Mouse (Mus musculus) midbrain, embryonic 13.5 days (tissue): ENCODE results near the gene Hyal4. TPM values are rescaled to one million over a fixed set of nuclear protein-coding genes. Genes with fewer than 3 reads are reported as not detected.

Source experiments
- ATAC-seq: fragments of 200-750 bp; cut with Nextera tagmentation; 2 replicates; pipeline ENCODE4 v1.8.0; 2017; ENCODE audit warnings: mild to moderate bottlenecking, moderate TSS enrichment, moderate library complexity
- H3K27ac ChIP-seq: fragments of 300-500 bp; sonication (generic); 2 replicates; pipeline ENCODE4 v1.5.1; 2015; ENCODE audit warnings: inconsistent platforms, mild to moderate bottlenecking, moderate library complexity
- H3K27me3 ChIP-seq: fragments of 300-500 bp; sonication (generic); 2 replicates; pipeline ENCODE4 v1.6.1; 2015; ENCODE audit warnings: mild to moderate bottlenecking, inconsistent platforms
- H3K36me3 ChIP-seq: fragments of 300-500 bp; sonication (generic); 2 replicates; pipeline ENCODE4 v1.6.1; 2015; ENCODE audit warnings: mild to moderate bottlenecking, inconsistent platforms
- H3K4me1 ChIP-seq: fragments of 300-500 bp; sonication (generic); replicated peaks from 2 replicates; pipeline ENCODE4 v1.6.1; 2015; ENCODE audit warnings: inconsistent platforms
- H3K4me2 ChIP-seq: fragments of 300-500 bp; sonication (generic); replicated peaks from 2 replicates; pipeline ENCODE4 v1.6.1; 2015; ENCODE audit warnings: moderate library complexity, mild to moderate bottlenecking, inconsistent platforms
- H3K4me3 ChIP-seq: fragments of 300-500 bp; sonication (generic); replicated peaks from 2 replicates; pipeline ENCODE4 v1.5.1; 2015; ENCODE audit warnings: mild to moderate bottlenecking, inconsistent platforms
- H3K9ac ChIP-seq: fragments of 300-500 bp; sonication (generic); replicated peaks from 2 replicates; pipeline ENCODE4 v1.6.1; 2015; ENCODE audit warnings: mild to moderate bottlenecking, inconsistent platforms
- H3K9me3 ChIP-seq: fragments of 300-500 bp; sonication (generic); 2 replicates; pipeline ENCODE4 v1.6.1; 2016; ENCODE audit warnings: mild to moderate bottlenecking, inconsistent platforms
- WGBS: fragments of 180-500 bp; shearing (Covaris S2); methylation state at CpG from one replicate; pipeline ENCODE4 v1.1.7; 2015; 5-methylcytosine and 5-hydroxymethylcytosine counted together
- polyA plus RNA-seq: library from polyadenylated mRNA; unstranded; fragments of >200 nt; fragmentation: Nextera tagmentation; extraction: Ambion mirVana; gene quantifications from 2 replicates; pipeline ENCODE4 v1.2.1, GENCODE M21; 2015

Hyal4 gene
- polyA plus RNA-seq = not detected in 2 replicates

DNA sequence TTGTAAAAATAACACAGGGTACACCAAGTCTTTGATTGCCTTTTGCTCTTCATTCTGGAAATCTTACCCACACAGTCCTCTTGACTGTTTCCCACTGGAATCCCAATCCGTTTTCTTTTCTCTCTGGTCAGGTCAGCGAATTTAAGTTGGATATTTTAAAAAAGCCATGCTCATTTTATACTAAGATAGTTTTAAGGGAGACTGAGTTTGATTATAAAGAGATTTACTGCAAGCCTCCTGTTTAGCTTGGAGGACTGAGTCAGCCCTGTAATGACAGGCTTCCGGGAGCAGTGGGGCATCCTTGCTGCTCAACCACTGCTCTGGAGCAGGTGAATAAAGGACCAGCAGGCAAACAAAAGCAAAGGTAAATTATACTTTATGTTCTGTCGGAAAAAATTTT lies at the start of gene Hyal4:
Hyal4 (plus strand) TSS at position 301 of the 400 bp plus-strand sequence.
- H3K9ac ChIP-seq = no peak within 1 kb of the TSS
- no peak within 1 kb of the TSS for H3K4me2 ChIP-seq
- 86% methylated on average over 4 of the region's 4 CpGs for WGBS
- no peaks in the 10 kb centered on the region for H3K9me3 ChIP-seq
- no peaks in the 10 kb centered on the region for H3K4me1 ChIP-seq
- ATAC-seq = no peak
- no peak within 1 kb of the TSS for H3K27ac ChIP-seq
- no peak within 1 kb of the TSS for H3K4me3 ChIP-seq
- no peaks in the 10 kb centered on the region for H3K36me3 ChIP-seq
- no peaks in the 10 kb centered on the region for H3K27me3 ChIP-seq

DNA sequence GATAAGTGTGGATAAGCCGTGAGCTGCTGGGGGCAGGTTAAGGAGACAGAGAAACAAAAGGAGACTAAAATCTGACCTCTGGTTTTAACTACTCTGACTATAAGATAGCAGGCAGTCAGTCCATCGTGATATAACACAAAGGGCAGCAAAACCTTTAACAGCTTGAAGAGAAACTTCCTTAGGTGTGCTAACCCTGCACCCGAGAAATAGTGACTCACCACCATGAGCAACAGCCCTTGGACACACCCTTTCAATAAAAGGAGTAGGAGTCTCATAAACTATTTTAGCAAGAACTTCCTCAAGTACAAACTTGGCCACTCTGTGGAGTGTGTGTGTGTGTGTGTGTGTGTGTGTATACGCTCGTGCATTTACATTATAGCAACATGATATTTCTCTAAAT lies 41.0 kb upstream of the Hyal4 start:
- H3K27me3 ChIP-seq = no peaks in the 10 kb centered on the region
- no peak overlapping the region for H3K27ac ChIP-seq
- no peaks in the 10 kb centered on the region for H3K9me3 ChIP-seq
- 91% methylated on average over 5 of the region's 5 CpGs for WGBS
- ATAC-seq = no peak
- H3K4me1 ChIP-seq = no peaks in the 10 kb centered on the region
- H3K4me3 ChIP-seq = no peak overlapping the region
- H3K36me3 ChIP-seq = no peaks in the 10 kb centered on the region
- no peak overlapping the region for H3K9ac ChIP-seq
- no peak overlapping the region for H3K4me2 ChIP-seq

DNA sequence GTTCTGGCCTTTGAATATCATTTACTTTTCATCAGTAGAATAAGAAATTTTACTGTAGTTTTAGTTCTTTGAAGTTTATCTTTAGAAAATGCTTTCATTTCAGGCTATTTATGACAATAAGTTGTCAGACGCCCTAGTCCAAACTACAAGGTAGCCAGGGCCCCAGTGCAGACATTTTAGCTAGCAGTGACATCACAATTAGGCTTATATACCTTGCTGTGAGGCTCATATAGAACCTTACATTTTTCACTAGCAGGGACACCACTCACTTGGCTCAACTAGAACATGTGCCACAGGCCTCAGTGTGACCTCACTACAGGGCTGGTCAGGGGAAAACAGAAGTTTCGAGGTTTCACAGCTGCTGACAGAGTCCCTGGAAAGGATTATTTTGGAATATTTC lies 40.6 kb upstream of the Hyal4 start:
- H3K9me3 ChIP-seq = no peaks in the 10 kb centered on the region
- H3K27me3 ChIP-seq = no peaks in the 10 kb centered on the region
- H3K4me2 ChIP-seq = no peak overlapping the region
- H3K4me3 ChIP-seq = no peak overlapping the region
- no peaks in the 10 kb centered on the region for H3K4me1 ChIP-seq
- H3K9ac ChIP-seq = no peak overlapping the region
- ATAC-seq = no peak
- H3K27ac ChIP-seq = no peak overlapping the region
- 81% methylated on average over 2 of the region's 2 CpGs for WGBS
- no peaks in the 10 kb centered on the region for H3K36me3 ChIP-seq

DNA sequence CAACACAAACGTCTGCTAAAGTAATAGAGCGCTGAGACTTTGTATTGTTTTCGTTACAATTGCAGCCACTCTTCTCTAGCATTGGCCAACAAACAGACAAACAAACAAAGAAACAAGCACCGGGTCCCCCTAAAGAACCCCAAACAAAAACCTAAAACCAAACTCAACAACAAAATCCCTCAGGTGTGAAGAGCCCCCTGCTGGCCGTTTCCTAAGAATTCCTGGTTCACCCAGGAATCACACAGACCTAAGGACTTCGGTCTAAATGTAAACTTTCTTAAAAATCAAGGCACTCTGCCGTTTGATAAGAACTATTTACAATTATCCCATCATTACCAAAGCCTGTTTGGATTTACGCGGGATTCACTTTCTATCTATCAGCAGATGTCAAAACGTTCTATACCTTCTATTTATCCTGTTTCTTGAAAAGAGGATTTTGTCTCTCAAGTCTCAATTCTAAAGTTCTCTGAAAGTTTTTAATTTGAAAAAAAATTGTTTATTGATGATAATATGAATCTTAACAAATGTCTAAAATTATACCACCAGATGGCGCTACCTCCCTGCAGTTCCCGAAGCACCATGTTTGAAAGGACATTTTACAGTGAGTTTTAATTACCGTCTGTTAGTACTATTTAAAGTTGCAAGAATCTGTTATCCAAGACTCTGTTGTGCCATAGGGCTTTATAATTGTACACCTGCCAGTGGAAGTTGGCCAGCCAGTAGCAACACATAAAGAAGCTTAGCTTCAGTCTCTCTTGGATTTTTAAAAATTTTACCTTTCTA lies 26.6 kb upstream of the Hyal4 start:
- WGBS = 33% methylated on average over 13 of the region's 13 CpGs
- H3K27me3 ChIP-seq = no peaks in the 10 kb centered on the region
- H3K4me1 ChIP-seq = no peaks in the 10 kb centered on the region
- ATAC-seq = no peak
- H3K4me3 ChIP-seq = no peak overlapping the region
- H3K9ac ChIP-seq = no peak overlapping the region
- no peaks in the 10 kb centered on the region for H3K9me3 ChIP-seq
- no peak overlapping the region for H3K4me2 ChIP-seq
- H3K27ac ChIP-seq = no peak overlapping the region
- no peaks in the 10 kb centered on the region for H3K36me3 ChIP-seq

DNA sequence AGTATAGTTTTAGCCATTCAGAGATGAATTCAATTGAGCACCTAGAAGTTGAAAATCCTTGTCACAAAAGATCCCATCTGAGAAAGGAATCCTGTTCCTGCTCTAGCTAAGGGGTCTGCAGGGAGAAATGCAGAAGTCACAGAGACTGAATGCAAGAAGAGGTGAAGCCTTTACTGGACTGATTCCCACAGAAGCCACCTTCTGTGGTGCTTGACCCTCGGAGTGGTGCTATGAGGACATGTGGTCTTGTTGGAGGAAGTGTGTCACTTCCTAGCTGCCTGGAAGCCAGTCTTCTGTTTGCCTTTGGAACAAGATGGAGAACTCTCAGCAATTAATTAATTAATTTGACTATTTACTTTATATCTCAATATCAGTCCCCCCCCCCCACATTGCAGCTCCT lies 20.0 kb upstream of the Hyal4 start:
- Histone ChIP-seq H3K36me3 (no peaks in the 10 kb centered on the region), H3K27me3 (no peaks in the 10 kb centered on the region), H3K4me2 (no peak overlapping the region), H3K9me3 (no peaks in the 10 kb centered on the region), H3K9ac (no peak overlapping the region), H3K4me1 (no peaks in the 10 kb centered on the region), H3K27ac (no peak overlapping the region), H3K4me3 (no peak overlapping the region)
- WGBS = 100% methylated on average over 1 of the region's 1 CpGs
- no peak for ATAC-seq

DNA sequence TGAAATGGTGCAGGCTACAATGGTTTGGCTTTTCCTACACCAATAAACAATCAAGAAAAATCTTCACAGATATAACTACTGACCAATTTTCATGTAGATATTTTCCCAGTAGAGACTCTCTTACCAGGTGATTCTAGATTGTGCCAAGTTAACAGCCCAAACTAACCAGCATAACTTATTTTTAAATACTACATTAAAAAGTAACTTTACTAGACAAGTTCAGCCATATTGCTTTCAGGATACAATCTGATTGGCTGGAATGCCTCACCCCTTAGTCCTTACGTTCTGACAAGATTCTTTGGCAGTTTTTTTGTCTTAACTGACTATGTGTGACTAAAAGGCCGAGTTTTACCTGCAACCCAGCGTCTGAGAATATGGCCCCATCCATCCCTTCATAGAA lies 15.2 kb upstream of the Hyal4 start, which contains the start of gene Hyal6:
Hyal6 (plus strand) TSS at position 301 of the 400 bp plus-strand sequence.
- Histone ChIP-seq H3K27me3 (no peaks in the 10 kb centered on the region), H3K9ac (no peak within 1 kb of the TSS), H3K9me3 (no peaks in the 10 kb centered on the region), H3K27ac (no peak within 1 kb of the TSS), H3K4me1 (no peaks in the 10 kb centered on the region), H3K4me2 (no peak within 1 kb of the TSS), H3K4me3 (no peak within 1 kb of the TSS), H3K36me3 (no peaks in the 10 kb centered on the region)
- 89% methylated on average over 3 of the region's 3 CpGs for WGBS
- ATAC-seq = no peak

DNA sequence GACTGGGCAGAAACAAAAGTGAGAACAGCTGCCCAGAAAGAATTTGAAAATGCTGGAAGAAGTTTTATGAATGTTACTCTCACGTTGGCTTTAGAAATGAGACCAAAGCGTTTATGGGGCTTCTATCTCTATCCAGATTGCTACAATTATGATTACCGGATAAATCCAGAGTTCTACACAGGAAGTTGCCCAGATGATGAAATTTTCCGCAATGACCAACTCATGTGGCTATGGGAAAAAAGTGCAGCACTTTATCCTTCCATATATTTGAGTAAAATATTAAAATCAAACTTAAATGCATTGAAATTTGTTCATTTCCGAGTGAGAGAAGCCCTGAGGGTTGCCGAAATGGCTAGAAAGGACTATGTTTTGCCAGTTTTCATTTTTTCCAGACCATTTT lies 13.6 kb upstream of the Hyal4 start:
- WGBS = 90% methylated on average over 6 of the region's 6 CpGs
- Histone ChIP-seq H3K36me3 (no peaks in the 10 kb centered on the region), H3K4me3 (no peak overlapping the region), H3K9me3 (no peaks in the 10 kb centered on the region), H3K4me2 (no peak overlapping the region), H3K4me1 (no peaks in the 10 kb centered on the region), H3K27ac (no peak overlapping the region), H3K9ac (no peak overlapping the region), H3K27me3 (no peaks in the 10 kb centered on the region)
- no peak for ATAC-seq

DNA sequence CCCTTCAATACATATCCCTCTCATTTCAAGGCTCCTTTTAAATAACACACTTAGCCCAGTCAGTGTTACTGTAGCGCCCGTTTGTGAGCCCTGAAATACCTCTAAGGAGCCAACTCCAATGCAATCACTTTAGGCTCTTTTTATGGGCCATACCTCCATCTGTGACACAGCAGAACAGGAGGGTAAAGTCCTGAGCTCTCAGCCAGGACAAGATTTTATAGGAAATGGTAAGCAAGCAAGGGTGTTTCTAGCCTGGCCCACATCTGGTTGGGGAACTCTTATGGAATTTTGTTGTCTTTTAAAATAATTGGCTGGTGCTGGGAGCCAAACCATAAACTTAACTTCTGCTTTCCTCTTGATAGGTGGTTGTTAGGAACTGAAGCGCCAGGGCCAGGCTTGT lies 11.2 kb downstream of the Hyal4 start:
- Histone ChIP-seq H3K27me3 (no peaks in the 10 kb centered on the region), H3K9ac (no peak overlapping the region), H3K4me3 (no peak overlapping the region), H3K4me2 (no peak overlapping the region), H3K27ac (no peak overlapping the region), H3K36me3 (no peaks in the 10 kb centered on the region), H3K9me3 (no peaks in the 10 kb centered on the region), H3K4me1 (no peaks in the 10 kb centered on the region)
- WGBS = 91% methylated on average over 3 of the region's 3 CpGs
- ATAC-seq = no peak

DNA sequence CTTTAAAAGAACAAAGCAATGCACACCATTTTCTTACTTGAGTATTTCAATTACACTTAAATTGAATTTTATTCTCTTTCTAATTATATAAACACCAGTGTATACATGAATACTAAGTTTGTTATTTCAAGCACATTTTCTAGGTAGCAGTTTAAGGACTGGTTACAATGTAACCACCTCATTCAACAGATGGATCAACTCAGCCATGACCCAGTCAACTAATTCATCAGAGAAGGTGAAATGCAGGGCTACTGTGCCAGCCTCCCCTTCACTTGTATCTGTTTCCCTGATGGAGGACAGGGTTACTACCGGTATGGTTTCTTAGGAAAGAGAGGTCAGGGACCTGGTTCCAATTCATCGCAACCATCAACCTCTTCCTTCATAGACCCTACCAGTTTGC lies 18.1 kb downstream of the Hyal4 start:
- WGBS = 91% methylated on average over 2 of the region's 2 CpGs
- Histone ChIP-seq H3K27ac (no peak overlapping the region), H3K27me3 (no peaks in the 10 kb centered on the region), H3K4me3 (no peak overlapping the region), H3K4me2 (no peak overlapping the region), H3K4me1 (no peaks in the 10 kb centered on the region), H3K9me3 (no peaks in the 10 kb centered on the region), H3K9ac (no peak overlapping the region), H3K36me3 (no peaks in the 10 kb centered on the region)
- no peak for ATAC-seq

DNA sequence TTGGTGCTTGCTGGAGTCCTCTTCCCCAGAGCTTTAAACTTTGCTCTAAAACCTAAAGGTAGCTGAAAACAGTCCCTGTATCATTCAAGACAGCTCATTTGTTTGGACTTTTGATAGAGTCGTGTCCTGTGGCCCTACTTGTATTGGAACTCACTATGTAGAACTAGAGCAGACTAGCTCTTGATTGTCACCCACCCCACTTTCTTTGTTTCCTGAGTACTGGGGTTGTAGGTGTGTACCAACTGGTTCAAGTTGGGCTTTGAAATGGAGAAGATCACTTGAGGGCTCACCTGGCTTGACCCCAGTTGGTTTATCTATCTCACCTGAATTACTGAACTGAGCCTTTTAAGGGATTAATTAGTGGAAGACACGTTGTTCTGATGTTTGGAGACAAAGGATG lies 31.1 kb downstream of the Hyal4 start:
- H3K4me3 ChIP-seq = no peak overlapping the region
- no peaks in the 10 kb centered on the region for H3K27me3 ChIP-seq
- no peaks in the 10 kb centered on the region for H3K36me3 ChIP-seq
- no peak for ATAC-seq
- no peak overlapping the region for H3K27ac ChIP-seq
- H3K4me1 ChIP-seq = no peaks in the 10 kb centered on the region
- no peaks in the 10 kb centered on the region for H3K9me3 ChIP-seq
- WGBS = 71% methylated on average over 2 of the region's 2 CpGs
- no peak overlapping the region for H3K4me2 ChIP-seq
- no peak overlapping the region for H3K9ac ChIP-seq

DNA sequence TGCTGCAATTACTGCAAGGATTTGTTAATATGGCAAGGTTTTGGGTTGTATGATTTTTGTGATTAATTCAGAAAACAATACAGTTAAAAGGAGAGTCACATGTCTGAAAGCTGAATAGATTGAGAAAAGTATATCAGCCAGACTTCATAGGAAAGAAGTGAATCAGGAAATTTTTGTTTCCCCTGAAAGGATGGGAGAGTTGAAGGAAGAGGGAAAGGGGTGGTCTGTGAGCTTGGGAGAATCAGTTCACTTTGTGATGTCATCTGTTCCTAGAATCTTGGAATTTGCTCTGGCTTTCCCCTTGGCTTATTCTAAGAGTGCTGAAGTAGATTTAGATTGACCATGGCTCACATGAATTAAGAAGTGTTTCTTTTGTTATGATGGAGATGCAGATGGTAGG lies 42.8 kb downstream of the Hyal4 start, which contains the start of gene Spam1:
Spam1 (plus strand) TSS at position 301 of the 400 bp plus-strand sequence.
- H3K9ac ChIP-seq = no peak within 1 kb of the TSS

More for the DNA sequence above, 42.8 kb downstream of the Hyal4 start, which contains the start of gene Spam1:
- Histone ChIP-seq H3K27ac (no peak within 1 kb of the TSS), H3K4me2 (no peak within 1 kb of the TSS), H3K4me1 (no peaks in the 10 kb centered on the region), H3K4me3 (no peak within 1 kb of the TSS), H3K9me3 (no peaks in the 10 kb centered on the region), H3K36me3 (no peaks in the 10 kb centered on the region), H3K27me3 (no peaks in the 10 kb centered on the region)
- no peak for ATAC-seq
